Mouse (Mus musculus): Measurements from ENCODE around the gene Emc8.

- TF ChIP-seq CTCF (IDR thresholded peaks at IDR 0.05; ENCODE audit: insufficient read depth, low read depth, low read length): no peak
- no peak for TF ChIP-seq POLR2A (IDR thresholded peaks at IDR 0.05; ENCODE audit: insufficient read depth, low read depth, low read length)
Observed at GRCm38 (mm10) chr8:120699565-120699964, 31.2 kb upstream of the Emc8 start.
